Mouse (Mus musculus): ENCODE measurements at regions not wholly inside any gene's neighbourhood (a gene's known extent, or its start where the extent isn't known, plus 50 kb on each side); places are given as distances from the start of the nearest gene placed in this dataset.

DNA sequence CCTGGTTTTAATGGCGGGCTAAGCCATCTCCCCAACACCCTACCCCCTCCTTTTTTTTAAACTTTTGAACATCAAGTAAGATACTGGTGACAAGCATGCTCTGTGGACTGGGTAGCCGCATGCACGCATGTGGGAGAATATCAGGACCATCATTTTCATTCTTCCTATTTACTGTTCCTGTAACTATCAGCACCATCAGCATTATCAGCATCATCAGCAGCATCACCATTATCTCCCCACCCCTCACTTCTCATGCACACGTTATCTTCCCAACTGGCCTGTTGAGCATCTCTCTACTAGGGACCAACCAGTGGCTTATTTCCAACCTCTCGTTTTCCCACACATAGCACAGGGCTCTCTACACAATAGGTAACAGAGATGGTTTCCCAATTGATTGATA, 249.1 kb downstream of the Rplp1 start:
- intact Hi-C loops (cut with DNase I) = no loop called here
- no peak for DNase-seq (ENCODE audit: low spot score in 2 of 2)

DNA sequence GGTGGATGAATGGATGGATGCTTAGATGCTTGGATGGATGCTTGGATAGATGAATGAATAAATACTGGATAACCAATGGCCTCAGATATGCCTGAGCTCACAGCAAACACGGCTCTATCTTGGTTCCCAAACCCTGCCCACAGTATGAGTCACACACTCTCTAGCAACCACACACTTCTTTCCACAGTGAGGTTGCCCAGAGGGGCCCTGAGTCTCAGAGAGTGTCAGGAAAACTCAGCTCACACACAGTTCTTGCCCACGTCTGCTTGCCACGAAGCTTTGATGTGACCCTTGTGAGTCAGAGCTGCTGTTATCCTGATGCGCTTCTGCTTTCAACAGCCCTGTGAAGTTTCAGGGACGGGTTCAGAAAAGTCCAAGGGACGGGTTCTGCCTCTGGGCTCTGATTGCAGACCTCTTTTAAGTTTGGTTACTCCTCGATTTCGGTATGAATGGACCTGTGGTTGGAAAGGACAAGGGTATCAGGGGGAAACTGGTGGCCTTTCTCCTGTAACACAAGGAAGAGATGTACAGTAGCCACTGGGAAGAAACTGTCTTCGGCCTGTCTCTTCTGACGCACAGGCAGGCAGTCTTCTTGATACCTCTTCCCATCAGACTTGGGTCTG, 250.2 kb downstream of the Rplp1 start:
- intact Hi-C loops (cut with DNase I) = no loop called here
- DNase-seq (ENCODE audit: low spot score in 2 of 2) = no peak

DNA sequence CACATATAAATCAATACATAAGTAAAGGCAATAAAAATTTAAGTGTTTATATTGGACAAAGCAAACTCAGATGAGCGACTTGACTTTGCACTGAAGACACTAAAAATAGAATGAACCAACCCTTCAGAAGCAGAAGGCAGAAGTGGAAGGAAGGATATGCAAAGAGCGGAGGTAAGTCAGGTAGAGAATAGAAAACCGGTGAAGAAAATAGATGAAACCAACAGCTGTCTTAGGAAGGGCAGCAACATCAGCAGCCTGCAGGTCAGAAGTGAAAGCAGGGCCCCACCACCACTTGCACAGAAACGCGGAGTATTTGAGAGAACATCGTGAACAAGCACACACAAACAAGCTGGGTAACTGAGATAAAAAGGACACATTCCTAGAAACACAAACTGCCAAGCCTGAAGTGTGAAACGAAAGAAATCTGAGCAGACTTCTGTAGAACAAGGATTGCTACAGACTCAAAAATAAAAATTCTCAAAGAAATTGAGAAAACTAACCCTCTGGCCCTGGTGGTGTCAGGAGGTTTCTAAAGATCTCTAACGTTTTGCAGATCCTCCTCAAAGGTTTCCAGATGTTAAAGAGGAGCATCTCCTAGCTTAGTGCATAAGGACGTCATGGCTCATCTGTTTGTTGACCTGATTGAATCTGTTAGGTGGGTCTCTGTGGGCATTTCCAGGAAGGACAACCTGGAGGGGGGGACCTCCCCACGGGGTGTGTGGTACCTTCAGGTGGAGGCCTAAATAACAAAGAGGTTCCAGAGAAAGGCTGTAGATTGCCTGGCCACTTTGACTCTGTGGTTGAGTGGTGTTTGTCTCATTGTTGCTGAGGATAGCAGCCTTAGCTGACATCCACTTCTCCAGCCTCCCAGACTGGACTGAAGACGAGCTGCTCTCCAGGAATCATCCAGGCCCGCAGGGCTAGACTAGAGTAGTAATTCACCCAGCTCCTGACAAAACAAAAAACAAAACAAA, 252.0 kb downstream of the Rplp1 start:
- intact Hi-C loops (cut with DNase I) = no loop called here
- no peak for DNase-seq (ENCODE audit: low spot score in 2 of 2)

DNA sequence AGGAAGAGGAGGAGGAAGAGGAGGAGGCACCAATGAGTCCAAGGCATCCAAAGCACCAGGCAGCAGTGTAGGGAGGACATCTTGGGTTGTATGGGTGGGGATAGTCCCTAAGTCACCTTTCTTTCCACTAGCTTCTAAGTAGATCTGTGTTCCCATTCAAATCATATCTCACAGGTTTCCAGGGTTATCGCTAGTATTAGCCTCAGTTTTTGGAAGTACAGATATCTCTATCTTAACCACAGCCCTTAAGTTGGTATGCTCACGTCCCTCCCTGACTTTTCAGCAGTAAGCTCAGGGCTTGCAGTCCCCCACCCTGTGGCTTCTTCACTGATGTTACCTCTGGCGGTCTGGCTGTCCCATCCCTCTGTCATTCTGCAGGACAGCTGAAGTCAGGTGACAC, 254.2 kb downstream of the Rplp1 start:
- DNase-seq (ENCODE audit: low spot score in 2 of 2) = no peak
- intact Hi-C loops (cut with DNase I) = no loop called here

DNA sequence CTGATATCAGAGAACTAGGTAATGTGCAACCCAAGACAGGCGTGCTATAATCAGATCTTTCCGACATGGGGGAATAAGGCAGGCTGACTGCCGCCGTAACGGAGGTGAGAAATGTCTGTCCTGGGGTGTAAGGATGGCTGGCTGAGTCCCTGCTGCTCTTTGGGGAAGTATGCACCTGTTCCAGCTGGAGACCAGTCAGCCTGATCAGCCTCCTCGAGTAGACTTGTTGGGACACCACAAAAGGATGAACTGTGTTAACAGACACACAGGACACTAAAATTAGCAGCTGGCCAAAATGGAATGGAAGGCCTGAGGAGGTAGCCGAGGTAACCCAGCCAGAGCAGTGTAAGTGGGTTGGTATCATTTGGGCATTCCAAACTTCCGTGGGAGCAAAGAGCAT, 256.3 kb downstream of the Rplp1 start:
- DNase-seq (ENCODE audit: low spot score in 2 of 2) = no peak
- intact Hi-C loops (cut with DNase I) = no loop called here

DNA sequence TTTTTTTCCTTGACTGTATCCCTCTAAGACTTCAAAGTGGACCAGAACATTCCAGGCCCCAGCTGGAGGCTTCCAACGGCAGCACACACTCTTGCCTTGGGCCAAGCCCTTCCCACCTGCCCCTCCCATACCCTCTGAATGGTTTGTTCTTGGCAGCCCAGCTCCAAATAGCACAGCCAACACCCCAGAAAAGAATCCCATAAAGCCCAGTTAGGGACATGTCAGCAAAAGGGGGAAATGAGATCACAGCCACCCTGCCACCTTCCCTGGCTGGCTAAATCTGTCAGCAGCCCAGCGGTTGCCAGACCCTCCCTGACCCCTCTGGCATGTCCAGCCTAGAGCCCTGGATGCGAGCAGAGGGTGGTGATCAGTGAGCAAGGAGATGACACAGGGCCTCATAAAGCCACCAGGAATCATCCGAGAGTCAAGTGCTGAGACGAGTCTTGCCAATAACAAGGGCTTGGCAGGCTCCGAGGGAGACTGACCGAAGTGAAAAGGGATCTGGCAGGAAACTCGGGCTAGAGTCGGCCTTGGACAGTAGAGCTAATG, 258.8 kb downstream of the Rplp1 start:
- intact Hi-C loops (cut with DNase I) = no loop called here
- DNase-seq (ENCODE audit: low spot score in 2 of 2) = peak in 1 of 2 experiments; percentile 35

DNA sequence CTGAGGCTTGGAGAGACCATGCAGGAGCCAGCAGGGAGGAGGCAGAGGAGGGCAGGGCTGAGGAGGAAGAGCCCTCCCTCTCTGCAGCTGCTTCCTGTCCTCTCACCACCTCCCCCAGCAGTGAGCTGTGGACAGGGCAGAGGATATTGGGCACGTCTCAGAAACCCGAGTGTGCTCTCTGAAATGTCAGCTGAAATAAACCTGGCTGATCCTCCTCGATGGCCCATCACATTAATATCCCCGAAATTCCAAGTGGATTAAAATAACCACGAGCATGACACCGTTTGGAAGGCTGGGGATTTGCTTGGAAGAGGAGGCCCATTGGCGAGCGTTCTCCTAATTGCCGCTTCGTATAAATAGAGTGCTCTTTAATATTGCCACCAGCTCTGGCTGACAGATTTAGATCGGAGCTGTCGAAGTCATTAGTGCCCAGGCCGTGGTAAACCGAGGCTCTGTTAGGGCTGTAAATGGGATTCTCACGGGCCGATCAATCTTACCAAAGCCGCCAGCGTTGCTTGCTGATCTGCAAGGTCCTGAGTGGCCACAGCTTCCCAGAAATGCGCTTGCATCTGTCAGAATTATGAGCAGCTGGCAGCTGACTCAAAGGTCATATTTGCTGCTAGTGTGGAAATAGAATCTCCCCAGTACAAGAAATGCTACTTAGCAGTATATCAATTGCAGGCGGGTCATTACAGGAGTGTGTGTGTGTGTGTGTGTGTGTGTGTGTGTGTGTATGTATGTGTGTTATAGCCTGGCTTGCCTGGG, 268.5 kb downstream of the Rplp1 start:
- DNase-seq (ENCODE audit: low spot score in 2 of 2) = no peak
- intact Hi-C loops (cut with DNase I) = no loop called here

DNA sequence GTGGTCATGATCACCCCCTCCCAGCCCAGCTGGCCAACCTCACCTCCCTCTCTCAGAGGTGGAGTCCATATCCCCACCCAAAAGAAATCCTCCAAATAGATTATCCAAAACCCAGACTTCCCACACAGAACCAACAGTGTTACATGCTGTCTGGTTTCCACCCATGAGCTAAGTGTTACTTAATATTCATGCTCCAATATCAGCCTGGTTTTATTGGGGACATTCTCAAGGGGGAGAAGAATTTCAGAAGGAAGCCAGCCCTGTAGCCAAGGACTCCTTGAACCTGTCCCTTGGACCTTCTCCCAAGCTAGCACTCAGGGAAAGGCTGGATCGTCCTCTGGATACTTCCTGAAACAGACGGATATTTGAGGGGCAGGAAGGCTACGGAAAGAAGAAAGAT, 268.6 kb downstream of the Tle3 start:
- no peak for DNase-seq (ENCODE audit: low spot score in 2 of 2)
- intact Hi-C loops (cut with DNase I) = no loop called here

DNA sequence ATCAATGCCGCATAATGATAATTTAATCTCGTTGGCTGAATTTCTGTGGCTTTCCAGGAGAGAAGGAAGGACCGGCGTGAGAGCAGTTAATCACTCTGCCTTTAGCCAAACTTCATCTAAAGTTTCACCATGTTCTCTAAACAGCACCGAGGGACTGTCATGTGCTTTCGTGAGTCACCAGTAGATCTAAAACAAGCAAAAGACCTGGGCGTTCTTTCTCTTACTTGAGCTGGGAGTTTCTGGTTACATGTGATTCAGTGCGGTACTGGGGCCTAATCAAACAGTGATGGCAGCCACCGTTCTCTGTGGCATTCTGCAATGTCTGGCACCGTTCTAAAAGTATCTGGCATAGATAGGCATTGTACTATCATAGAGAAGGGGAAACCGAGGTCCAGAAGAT, 266.7 kb downstream of the Tle3 start:
- intact Hi-C loops (cut with DNase I) = no loop called here
- DNase-seq (ENCODE audit: low spot score in 2 of 2) = no peak

DNA sequence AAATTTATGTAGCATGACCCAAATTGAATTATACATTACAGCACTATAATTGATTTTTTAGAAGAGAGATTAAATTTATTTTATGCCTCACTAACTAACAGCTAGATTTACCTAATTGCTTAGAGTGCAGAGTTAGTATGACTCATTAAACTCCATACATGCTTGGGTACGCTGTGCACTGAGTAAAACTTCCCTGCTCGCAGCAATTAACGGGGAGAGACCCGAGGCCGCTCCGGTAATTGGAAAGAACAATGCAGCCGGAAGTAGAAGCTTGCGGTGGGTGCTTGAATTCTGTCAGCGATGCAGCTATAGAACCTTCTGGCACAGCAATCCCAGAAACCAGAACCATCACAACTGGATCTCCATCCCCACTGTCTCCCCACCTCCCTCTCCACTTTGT, 261.8 kb downstream of the Tle3 start:
- intact Hi-C loops (cut with DNase I) = no loop called here
- no peak for DNase-seq (ENCODE audit: low spot score in 2 of 2)

DNA sequence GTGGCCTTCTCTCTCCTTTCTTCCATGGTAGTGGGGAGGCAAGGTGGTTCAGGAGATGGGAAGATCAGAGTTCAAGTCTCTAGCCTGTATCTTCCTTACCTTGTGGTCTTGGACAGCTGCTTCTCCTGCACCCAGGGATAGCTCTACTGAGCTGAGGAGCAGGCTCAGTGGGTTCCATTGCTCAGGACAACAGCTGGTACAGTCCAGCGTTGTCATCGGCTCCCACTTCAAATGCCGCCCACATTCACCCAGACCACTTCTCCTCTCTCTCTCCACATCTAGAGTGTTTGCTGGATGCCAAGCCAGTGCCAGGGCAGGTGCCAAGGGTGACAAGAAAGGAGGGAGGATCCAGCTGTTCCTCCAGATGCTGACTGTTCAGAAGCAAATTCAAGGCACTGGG, 260.4 kb downstream of the Tle3 start:
- intact Hi-C loops (cut with DNase I) = no loop called here
- no peak for DNase-seq (ENCODE audit: low spot score in 2 of 2)

DNA sequence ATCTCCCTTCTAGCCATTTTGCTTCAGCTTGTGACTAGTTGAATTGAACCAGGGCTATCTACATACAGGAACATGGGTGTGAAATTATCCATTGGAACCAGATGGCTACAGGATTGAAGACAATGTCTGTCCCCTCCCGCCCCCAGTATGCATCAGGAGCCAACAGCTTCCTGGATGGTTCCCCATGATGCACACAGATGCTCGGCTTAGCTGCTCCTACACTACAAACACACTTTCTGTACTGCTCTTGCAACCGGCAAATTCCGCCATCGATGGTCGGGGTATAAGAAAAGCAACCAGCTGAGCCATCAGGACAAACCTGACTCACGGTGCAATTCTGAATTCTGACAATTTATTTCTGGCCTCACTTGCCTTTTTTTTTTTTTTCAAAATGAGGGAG, 258.9 kb downstream of the Tle3 start:
- peak; percentile 22 to 52 for DNase-seq (ENCODE audit: low spot score in 2 of 2)
- intact Hi-C loops (cut with DNase I) = no loop called here

DNA sequence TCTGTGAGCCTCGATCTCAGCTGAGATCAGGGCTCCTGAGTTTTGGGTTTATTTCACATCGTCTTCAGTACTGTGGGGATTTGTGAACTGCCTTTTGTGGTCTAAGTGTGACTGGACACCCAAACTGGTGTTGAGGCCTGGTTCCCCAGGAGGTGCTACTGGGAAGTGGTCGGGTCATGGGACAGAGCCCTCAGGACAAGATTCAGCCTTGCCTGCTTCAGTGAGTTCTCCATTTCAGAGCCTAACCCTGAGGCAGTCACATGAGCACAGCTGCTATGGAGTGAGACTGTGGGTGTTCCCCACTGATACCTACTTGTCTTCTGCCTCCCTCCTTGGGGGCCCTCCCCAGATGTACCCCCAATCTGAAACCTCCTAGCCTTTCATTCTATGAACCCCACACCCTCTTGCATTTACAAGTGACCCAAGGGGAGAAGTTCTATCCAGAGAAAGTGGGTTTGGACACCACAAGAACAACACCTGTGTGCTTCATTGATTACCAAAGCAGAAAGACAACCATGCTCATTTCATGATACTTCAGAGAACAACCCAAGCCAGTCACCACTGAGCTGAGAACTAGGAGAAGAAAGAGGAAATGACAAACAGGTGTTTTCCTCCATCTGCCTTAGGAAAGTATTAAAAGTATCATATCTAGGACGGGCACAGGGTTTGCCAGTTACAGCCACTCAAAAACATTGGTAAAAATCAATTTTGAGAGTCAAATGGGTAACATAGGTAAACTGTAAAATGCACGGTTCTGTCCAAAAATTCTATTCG, 255.8 kb downstream of the Tle3 start:
- no peak for DNase-seq (ENCODE audit: low spot score in 2 of 2)
- intact Hi-C loops (cut with DNase I) = no loop called here

DNA sequence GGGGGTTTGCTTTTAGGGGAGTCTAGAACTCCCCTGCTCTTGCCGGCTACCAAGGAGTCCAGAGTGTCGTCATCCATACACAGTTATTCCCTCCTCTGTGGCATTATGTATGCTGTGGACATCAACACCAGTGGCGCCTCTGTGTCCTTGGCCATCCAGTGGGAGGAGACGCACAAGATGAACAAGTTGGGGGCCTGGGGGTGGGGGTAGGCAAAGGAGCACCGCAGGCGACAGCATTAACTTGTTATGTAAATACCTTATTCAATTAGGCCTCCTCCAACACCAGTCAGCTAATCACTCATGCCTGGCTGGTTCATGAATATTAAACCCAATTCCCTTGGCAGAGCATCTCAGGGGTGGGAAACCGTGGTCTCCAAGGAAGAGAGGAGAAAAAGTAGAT, 250.8 kb downstream of the Tle3 start:
- intact Hi-C loops (cut with DNase I) = no loop called here
- no peak for DNase-seq (ENCODE audit: low spot score in 2 of 2)

DNA sequence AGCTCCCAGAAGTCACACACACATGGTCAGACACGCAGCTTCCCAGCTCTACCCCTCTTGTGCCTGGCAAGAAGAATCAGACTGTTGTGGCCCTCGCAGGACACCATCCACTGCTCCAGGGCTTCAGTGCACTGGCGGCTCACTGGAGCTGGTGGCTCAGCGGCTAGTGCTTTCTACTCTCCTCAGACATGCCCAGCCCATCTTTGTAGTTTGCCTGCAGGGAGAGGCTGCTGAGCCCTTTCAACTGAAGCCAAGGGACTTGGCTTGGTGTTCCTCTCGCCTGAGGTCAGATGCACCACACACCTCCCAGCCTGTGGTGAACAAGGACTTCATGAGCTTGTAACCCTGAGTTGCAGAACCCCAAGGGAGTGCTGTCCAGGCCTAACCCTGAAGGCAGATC, 249.8 kb downstream of the Tle3 start:
- DNase-seq (ENCODE audit: low spot score in 2 of 2) = no peak
- intact Hi-C loops (cut with DNase I) = no loop called here

DNA sequence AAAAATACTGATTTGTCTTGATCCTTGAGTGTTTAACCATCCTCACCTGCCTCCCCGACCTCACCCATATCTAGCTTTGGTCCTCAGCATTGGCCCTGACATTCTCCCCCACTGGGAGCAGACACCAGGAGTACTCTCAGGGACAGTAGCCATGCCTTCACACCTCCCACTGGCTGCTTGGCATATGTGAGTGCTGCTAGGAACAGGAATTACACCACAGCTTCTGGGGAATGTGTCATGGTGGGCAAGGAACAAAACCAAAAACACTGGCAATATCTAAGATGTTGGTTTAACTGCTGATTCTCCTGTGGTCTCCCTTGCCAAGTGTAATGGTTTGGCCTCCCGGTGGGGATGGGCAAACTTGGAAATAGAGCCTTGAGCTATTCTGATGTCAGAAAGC, 248.6 kb downstream of the Tle3 start:
- DNase-seq (ENCODE audit: low spot score in 2 of 2) = peak; percentile 17 to 74
- intact Hi-C loops (cut with DNase I) = no loop called here

DNA sequence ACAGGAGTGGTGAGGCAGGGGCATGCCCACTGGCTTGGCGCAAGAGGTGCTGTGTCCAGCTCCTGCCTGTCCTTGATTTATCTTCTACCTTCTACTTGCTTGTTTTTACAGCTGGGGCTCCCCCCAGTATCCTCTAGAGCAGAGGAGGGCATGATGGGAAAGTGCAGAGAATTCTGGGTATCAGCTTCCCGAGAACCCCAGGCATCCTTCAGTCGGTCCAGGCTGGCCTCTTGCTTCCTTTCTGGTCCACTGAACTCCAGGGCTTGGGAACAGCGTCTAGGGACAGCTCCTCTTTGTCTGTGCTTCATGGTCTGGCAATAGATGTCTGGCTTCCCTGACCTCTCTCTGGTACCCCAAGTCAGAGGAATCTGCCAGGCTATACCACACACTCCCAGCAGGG, 247.9 kb downstream of the Tle3 start:
- intact Hi-C loops (cut with DNase I) = no loop called here
- DNase-seq (ENCODE audit: low spot score in 2 of 2) = no peak

DNA sequence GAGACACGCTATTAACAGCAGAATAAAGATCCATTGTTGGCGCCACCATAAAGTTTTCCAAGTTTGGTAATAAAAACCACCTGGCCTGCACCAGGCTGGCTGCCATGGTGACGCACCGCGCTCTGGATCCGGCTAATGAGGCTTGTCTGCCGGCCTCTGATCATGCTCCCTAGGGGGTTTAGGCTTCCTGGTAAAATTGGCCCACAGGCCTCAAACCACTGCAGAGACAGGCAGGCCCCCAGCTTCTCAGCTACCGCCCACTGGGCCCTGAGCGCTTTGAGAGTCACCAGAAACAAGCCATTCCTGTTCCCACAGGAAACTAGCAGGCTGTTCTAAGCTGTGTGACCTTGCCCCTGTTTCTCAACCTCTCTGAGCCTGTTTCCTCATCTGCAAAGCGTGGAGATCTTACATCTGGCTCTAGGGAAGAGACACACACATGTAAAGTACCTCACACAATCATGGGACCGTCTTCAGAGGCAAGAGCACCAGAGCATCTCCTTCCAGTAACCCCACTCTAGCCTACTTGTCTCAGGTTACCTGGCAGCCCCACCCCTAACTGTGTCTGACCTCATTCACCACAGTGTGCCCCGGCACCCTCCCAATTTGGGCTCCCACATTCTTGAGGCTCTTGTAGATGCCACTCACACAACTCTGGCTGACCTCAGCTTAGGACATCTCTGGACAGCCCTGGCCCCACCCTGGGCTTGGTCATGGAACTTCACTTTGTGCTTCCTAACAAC, 246.5 kb downstream of the Tle3 start:
- DNase-seq (ENCODE audit: low spot score in 2 of 2) = no peak
- intact Hi-C loops (cut with DNase I) = no loop called here

DNA sequence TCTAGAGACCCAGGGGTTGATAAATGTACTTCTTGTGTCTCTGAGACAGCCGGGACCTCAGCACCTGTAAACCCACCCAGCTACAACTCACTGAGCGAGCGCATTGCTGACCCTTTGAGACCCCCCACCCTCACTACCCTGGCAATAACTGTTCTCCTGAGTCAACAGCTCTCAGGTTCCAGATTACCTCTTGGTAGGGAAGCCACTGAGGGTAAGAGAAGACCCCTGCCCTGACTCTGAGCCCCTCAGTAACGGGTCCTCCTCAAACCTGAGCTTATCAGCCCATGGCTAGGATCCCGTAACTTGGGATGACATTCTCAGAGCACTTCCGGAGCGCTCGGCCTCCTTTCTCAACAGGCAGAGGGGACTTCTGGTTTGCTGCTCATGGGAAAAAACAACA, 245.8 kb downstream of the Tle3 start:
- DNase-seq (ENCODE audit: low spot score in 2 of 2) = no peak
- intact Hi-C loops (cut with DNase I) = no loop called here

All from left cerebral cortex, postnatal 14 days (tissue).